Mouse (Mus musculus) hindbrain, embryonic 10.5 days (tissue): ENCODE measurements at regions not wholly inside any gene's neighbourhood (a gene's known extent, or its start where the extent isn't known, plus 50 kb on each side); places are given as distances from the start of the nearest gene placed in this dataset.

Source experiments
- DNase-seq: peaks from one replicate; pipeline ENCODE4 v3.0.0-alpha.2; 2017; ENCODE audit warnings: low spot score
- H3K27ac ChIP-seq: fragments of 300-500 bp; sonication (generic); 2 replicates; pipeline ENCODE4 v1.5.1; 2016; ENCODE audit warnings: mild to moderate bottlenecking, moderate library complexity
- H3K27me3 ChIP-seq: fragments of 300-500 bp; sonication (generic); 2 replicates; pipeline ENCODE4 v1.6.1; 2016; ENCODE audit warnings: mild to moderate bottlenecking; ENCODE audit not compliant: poor library complexity, insufficient read depth, severe bottlenecking
- H3K36me3 ChIP-seq: fragments of 300-500 bp; sonication (generic); 2 replicates; pipeline ENCODE4 v1.6.1; 2016; ENCODE audit warnings: mild to moderate bottlenecking, moderate library complexity
- H3K4me1 ChIP-seq: fragments of 300-500 bp; sonication (generic); replicated peaks from 2 replicates; pipeline ENCODE4 v1.6.1; 2016; ENCODE audit warnings: mild to moderate bottlenecking
- H3K4me3 ChIP-seq: fragments of 300-500 bp; sonication (generic); 2 replicates; pipeline ENCODE4 v1.5.1; 2016; ENCODE audit warnings: mild to moderate bottlenecking, moderate library complexity
- H3K9me3 ChIP-seq: fragments of 300-500 bp; sonication (generic); 2 replicates; pipeline ENCODE4 v1.6.1; 2016; ENCODE audit warnings: mild to moderate bottlenecking, moderate library complexity
- WGBS: fragments of 180-500 bp; shearing (Covaris S2); methylation state at CpG from one replicate; pipeline ENCODE4 v1.1.7; 2016; 5-methylcytosine and 5-hydroxymethylcytosine counted together

GRCm38 (mm10) chr14:102014976-102015603 is 285.3 kb downstream of the Lmo7 start:
- WGBS = 87% methylated on average over 13 of the region's 13 CpGs
- DNase-seq = no peak

GRCm38 (mm10) chr14:102013238-102013637 is 283.5 kb downstream of the Lmo7 start:
- no peaks in the 10 kb centered on the region for H3K27me3 ChIP-seq
- H3K4me1 ChIP-seq = no peaks in the 10 kb centered on the region
- WGBS = 84% methylated on average over 3 of the region's 3 CpGs

More at GRCm38 (mm10) chr14:102014976-102015603, 285.3 kb downstream of the Lmo7 start:
- Histone ChIP-seq H3K4me3 (no peak overlapping the region), H3K9me3 (no peaks in the 10 kb centered on the region), H3K27ac (no peak overlapping the region), H3K36me3 (no peaks in the 10 kb centered on the region), H3K4me1 (no peaks in the 10 kb centered on the region), H3K27me3 (no peaks in the 10 kb centered on the region)

DNA sequence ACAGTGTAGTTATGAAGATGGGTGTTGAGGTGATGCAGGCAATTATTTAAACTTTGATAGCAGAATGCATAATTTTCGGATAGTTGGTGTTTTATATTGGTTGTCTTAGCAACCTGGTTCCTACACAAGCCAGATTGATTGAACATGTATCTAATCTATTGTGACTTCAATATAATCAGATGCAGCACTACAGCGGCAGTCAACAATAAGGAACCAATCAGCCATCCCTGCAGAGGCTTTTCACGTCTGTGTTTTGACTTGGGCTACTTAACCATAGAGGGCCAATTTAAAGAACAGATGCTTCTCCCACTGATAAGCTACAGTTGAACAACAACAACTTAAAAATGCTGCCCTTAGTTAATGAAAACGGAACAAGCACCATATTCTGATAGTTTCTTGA is 267.8 kb downstream of the Lmo7 start:
- 41% methylated on average over 4 of the region's 4 CpGs for WGBS

More at GRCm38 (mm10) chr14:102013238-102013637, 283.5 kb downstream of the Lmo7 start:
- Histone ChIP-seq H3K4me3 (no peak overlapping the region), H3K27ac (no peak overlapping the region), H3K36me3 (no peaks in the 10 kb centered on the region), H3K9me3 (no peaks in the 10 kb centered on the region)
- DNase-seq = no peak

GRCm38 (mm10) chr14:101984401-101984800 is 254.6 kb downstream of the Lmo7 start:
- H3K36me3 ChIP-seq = no peaks in the 10 kb centered on the region
- H3K27me3 ChIP-seq = no peaks in the 10 kb centered on the region
- DNase-seq = no peak
- H3K9me3 ChIP-seq = no peaks in the 10 kb centered on the region
- H3K4me1 ChIP-seq = no peaks in the 10 kb centered on the region
- H3K4me3 ChIP-seq = no peak overlapping the region
- WGBS = 28% methylated on average over 2 of the region's 2 CpGs
- H3K27ac ChIP-seq = no peak overlapping the region

More for the DNA sequence above, 267.8 kb downstream of the Lmo7 start:
- H3K4me3 ChIP-seq = no peak overlapping the region
- no peaks in the 10 kb centered on the region for H3K27me3 ChIP-seq
- no peaks in the 10 kb centered on the region for H3K9me3 ChIP-seq
- H3K4me1 ChIP-seq = no peaks in the 10 kb centered on the region
- H3K36me3 ChIP-seq = no peaks in the 10 kb centered on the region
- no peak for DNase-seq
- no peak overlapping the region for H3K27ac ChIP-seq
